Mouse (Mus musculus) embryonic facial prominence, embryonic 11.5 days (tissue): ENCODE measurements around the gene Gpr37l1. TPM values are rescaled to one million over a fixed set of nuclear protein-coding genes. Genes with fewer than 3 reads are reported as not detected.

ENCODE experiments used
- ATAC-seq: fragments of 200-750 bp; cut with Nextera tagmentation; replicated peaks from 2 replicates; pipeline ENCODE4 v1.8.0; 2017; ENCODE audit warnings: low read depth; ENCODE audit not compliant: insufficient number of reproducible peaks, low FRiP score, low TSS enrichment
- DNase-seq: peaks from one replicate; pipeline ENCODE4 v3.0.0-alpha.2; 2015; ENCODE audit warnings: low spot score
- H3K27ac ChIP-seq: fragments of 300-500 bp; sonication (generic); replicated peaks from 2 replicates; pipeline ENCODE4 v1.5.1; 2014; ENCODE audit warnings: mild to moderate bottlenecking, low read depth, low read length, control low read depth
- H3K27me3 ChIP-seq: fragments of 300-500 bp; sonication (generic); 2 replicates; pipeline ENCODE4 v1.6.1; 2014; ENCODE audit warnings: mild to moderate bottlenecking, low read length, moderate library complexity, mixed read lengths; ENCODE audit not compliant: control insufficient read depth, insufficient read depth
- H3K36me3 ChIP-seq: fragments of 300-500 bp; sonication (generic); replicated peaks from 2 replicates; pipeline ENCODE4 v1.6.1; 2014; ENCODE audit warnings: low read depth, mild to moderate bottlenecking, low read length, moderate library complexity, mixed read lengths; ENCODE audit not compliant: control insufficient read depth, insufficient read depth
- H3K4me1 ChIP-seq: fragments of 300-500 bp; sonication (generic); 2 replicates; pipeline ENCODE4 v1.6.1; 2014; ENCODE audit warnings: low read length, mixed read lengths; ENCODE audit not compliant: control insufficient read depth, insufficient read depth
- H3K4me2 ChIP-seq: fragments of 300-500 bp; sonication (generic); 2 replicates; pipeline ENCODE4 v1.6.1; 2014; ENCODE audit warnings: low read depth, mild to moderate bottlenecking, control low read depth, low read length, moderate library complexity
- H3K4me3 ChIP-seq: fragments of 300-500 bp; sonication (generic); 2 replicates; pipeline ENCODE4 v1.5.1; 2014; ENCODE audit warnings: low read depth, low read length, control low read depth
- H3K9ac ChIP-seq: fragments of 300-500 bp; sonication (generic); replicated peaks from 2 replicates; pipeline ENCODE4 v1.6.1; 2014; ENCODE audit warnings: mild to moderate bottlenecking, control low read depth, low read length
- H3K9me3 ChIP-seq: fragments of 300-500 bp; sonication (generic); replicated peaks from 2 replicates; pipeline ENCODE4 v1.6.1; 2016; ENCODE audit warnings: mild to moderate bottlenecking, low read length, inconsistent platforms, mixed read lengths; ENCODE audit not compliant: control insufficient read depth
- WGBS: fragments of 180-500 bp; shearing (Covaris S2); extraction: QIAGEN DNeasy Blood & Tissue Kit; methylation state at CpG from one replicate; pipeline ENCODE4 v1.1.7; 2014; 5-methylcytosine and 5-hydroxymethylcytosine counted together
- polyA plus RNA-seq: library from polyadenylated mRNA; unstranded; fragments of >200 nt; fragmentation: Nextera tagmentation; extraction: Ambion mirVana; gene quantifications from 2 replicates; pipeline ENCODE4 v1.2.1, GENCODE M21; 2014

Gene Gpr37l1
- polyA plus RNA-seq, 1 experiment from 2014 or later = not detected

DNA sequence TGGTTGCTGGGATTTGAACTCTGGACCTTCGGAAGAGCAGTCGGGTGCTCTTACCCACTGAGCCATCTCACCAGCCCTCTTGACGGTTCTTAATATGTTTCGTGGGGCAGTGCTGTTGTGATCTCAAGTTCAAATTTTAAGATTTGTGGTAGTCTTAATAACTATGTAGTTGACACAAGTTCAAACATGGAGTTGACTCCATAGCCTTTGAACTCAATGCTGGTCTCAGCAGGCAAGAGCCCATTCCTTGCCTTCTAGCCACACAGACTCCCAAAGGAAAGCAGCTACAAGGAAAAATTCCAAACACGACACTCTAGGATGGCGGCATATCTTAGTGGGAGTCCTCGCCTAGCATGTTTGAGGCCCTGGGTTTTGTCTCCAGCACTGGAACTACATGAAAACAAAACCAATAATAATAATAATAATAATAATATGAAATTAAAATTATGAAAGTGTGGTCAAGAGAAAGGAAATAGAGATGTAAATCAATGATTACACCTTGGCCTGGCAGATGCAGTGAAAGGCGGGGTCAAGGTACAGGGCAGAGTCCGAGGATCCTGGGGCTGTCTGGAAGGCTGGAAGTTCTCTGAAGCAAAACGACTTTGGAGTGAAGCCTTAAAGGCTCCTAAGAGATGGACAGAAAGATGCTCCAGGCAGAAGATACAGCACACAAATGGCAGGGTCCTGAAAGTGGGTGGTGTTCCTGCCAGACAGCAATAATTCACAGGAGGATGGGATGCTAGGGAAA lies 1.1 kb upstream of the Gpr37l1 start:
- no peaks in the 10 kb centered on the region for H3K4me1 ChIP-seq
- no peak overlapping the region for H3K9ac ChIP-seq
- no peak overlapping the region for H3K27ac ChIP-seq
- H3K9me3 ChIP-seq = no peaks in the 10 kb centered on the region
- H3K4me3 ChIP-seq = no peak overlapping the region
- H3K36me3 ChIP-seq = no peaks in the 10 kb centered on the region
- no peak overlapping the region for H3K4me2 ChIP-seq
- no peak for DNase-seq
- ATAC-seq = no peak
- no peaks in the 10 kb centered on the region for H3K27me3 ChIP-seq
- 89% methylated on average over 10 of the region's 10 CpGs for WGBS

DNA sequence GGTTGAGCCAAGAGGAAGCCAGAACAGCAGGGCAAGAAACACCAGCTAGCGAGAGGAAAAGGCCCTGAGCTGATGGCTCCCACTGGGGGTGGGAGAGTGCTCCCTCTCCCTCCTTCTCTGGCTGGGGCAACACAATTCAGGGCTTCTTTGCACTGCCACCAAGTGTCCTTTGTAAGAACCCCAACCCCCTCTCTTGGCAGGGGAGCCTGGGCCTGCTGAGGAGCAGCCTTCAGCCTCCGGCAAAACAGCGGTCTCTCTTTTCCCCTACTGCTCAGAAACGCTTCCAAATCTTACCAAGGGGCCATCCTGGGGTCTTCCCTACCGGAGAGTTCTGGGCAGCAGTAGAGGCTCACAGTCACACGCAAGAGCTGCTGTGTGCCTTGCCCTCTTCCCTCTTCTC lies 4.8 kb downstream of the Gpr37l1 start:
- DNase-seq (no peak), ATAC-seq (no peak)
- H3K9ac ChIP-seq = no peak overlapping the region
- no peaks in the 10 kb centered on the region for H3K4me1 ChIP-seq
- H3K36me3 ChIP-seq = no peaks in the 10 kb centered on the region
- no peak overlapping the region for H3K4me2 ChIP-seq
- 30% methylated on average over 6 of the region's 6 CpGs for WGBS
- H3K27me3 ChIP-seq = no peaks in the 10 kb centered on the region
- no peaks in the 10 kb centered on the region for H3K9me3 ChIP-seq
- H3K27ac ChIP-seq = no peak overlapping the region
- H3K4me3 ChIP-seq = no peak overlapping the region

DNA sequence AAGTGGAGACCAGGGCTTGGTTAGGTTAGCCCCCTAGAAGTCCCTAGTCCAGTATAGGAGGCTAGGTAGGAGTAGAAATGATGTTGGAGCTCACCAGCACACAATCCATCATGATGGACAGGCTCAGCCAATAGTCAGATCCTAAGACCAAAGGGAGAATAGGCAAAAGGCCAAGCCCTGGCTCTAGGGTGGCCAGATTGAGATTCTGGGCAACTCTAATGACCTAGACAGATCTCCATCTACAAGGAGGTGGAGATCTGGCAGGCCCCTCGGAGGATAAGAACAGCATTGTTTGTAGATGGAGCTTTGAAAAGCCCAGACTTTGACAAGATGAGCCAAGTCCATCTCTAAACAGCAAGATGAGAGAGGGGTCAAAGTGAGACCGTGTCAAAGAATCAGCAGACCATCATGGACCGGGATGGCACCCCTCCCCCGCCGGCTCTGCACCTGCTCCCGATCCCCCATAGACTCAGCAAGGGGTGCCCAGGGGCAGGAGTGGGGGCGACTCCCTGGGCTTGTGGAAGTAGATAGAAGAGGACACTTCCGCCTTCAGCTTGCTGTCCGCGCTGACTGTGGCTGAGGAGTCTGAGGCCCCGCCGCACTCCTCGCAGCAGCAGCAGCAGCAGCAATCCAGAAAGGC lies 7.0 kb downstream of the Gpr37l1 start:
- no peak for DNase-seq
- H3K4me1 ChIP-seq = no peaks in the 10 kb centered on the region
- no peak overlapping the region for H3K9ac ChIP-seq
- no peak overlapping the region for H3K4me3 ChIP-seq
- H3K27me3 ChIP-seq = no peaks in the 10 kb centered on the region
- no peak overlapping the region for H3K4me2 ChIP-seq
- no peaks in the 10 kb centered on the region for H3K9me3 ChIP-seq
- WGBS = 86% methylated on average over 13 of the region's 13 CpGs
- no peak overlapping the region for H3K27ac ChIP-seq
- no peak for ATAC-seq
- H3K36me3 ChIP-seq = no peaks in the 10 kb centered on the region; the same call in none of the 2 replicates

DNA sequence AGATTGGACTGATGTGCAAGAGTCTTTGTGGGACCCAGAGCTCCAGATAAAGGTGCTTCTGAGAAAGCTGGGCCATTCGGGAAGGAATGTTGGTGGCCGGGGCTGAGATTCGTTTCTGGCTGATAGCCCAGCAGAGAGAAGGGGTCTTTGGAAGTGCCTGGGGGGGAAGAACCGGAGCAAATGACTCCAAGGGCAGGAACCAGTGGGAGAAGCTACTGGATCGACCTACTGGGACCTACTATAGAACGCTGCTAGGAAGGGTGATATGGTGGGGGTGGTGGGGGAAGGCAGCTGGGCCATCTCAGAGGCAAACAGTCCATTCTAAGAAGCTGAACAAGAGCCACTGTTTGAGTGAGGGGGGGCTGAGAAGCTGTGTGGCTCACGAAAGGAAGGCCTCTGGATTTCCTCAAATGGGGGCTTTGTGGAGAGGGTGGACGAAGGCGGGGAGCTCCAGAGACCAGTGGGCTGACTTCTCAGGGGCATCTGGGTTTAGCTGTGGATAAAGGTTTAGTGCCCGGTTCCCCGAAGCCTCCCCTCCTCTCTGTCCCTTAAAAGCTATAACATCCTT lies 7.8 kb downstream of the Gpr37l1 start:
- H3K4me2 ChIP-seq = no peak overlapping the region
- H3K27me3 ChIP-seq = no peaks in the 10 kb centered on the region
- H3K9me3 ChIP-seq = no peaks in the 10 kb centered on the region
- no peaks in the 10 kb centered on the region for H3K4me1 ChIP-seq
- H3K36me3 ChIP-seq = no peaks in the 10 kb centered on the region; the same call in none of the 2 replicates
- WGBS = 78% methylated on average over 11 of the region's 11 CpGs
- H3K4me3 ChIP-seq = no peak overlapping the region
- H3K27ac ChIP-seq = no peak overlapping the region
- no peak for ATAC-seq
- H3K9ac ChIP-seq = no peak overlapping the region
- no peak for DNase-seq

DNA sequence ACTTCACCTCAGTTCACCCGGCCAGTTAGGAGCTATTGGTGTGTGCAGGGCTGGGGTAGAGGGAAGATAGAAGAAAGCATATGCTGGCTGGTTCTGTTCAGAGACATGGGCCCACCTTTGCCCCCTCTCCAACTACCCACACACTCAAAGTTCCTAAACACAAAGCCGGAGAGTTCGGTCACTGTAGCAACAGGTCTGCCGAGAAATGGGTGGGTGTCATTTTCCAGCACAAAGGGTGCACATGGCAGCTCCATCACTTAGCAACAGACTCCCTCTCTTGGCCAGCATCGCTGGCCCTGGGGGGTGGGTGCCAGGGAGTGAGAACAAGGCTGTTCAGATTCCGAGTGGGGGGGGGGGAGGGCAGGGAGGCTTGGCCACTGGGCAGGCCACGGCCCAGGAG lies 8.4 kb downstream of the Gpr37l1 start:
- H3K9me3 ChIP-seq = no peaks in the 10 kb centered on the region
- DNase-seq (no peak), ATAC-seq (no peak)
- no peak overlapping the region for H3K9ac ChIP-seq
- no peaks in the 10 kb centered on the region for H3K4me1 ChIP-seq
- H3K27ac ChIP-seq = no peak overlapping the region
- H3K4me2 ChIP-seq = no peak overlapping the region
- H3K27me3 ChIP-seq = no peaks in the 10 kb centered on the region
- no peak overlapping the region for H3K4me3 ChIP-seq
- 51% methylated on average over 7 of the region's 7 CpGs for WGBS
- H3K36me3 ChIP-seq = no peaks in the 10 kb centered on the region; the same call in none of the 2 replicates

DNA sequence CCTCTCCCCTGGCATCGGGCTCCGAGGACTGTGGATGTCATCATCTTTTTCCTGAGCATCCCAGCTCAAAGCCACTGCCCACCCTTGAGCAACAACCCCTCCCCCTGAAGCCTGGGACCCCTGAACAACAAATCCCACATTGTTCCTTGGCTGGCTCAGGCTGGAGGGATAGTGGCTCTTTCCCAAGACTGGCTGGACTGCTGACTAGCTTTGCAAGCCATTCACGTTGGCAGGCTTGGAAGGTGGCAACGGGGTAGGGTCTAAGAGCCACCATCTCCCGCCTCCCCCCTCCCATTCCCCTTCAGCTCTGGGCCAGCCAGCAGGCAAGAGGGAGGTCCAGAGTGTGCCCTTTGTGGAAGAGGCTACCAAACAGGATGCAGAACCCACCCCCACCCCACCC lies 8.8 kb downstream of the Gpr37l1 start:
- no peak for ATAC-seq
- Histone ChIP-seq H3K27ac (no peak overlapping the region), H3K9ac (no peak overlapping the region), H3K4me2 (no peak overlapping the region), H3K36me3 (no peaks in the 10 kb centered on the region; the same call in none of the 2 replicates), H3K9me3 (no peaks in the 10 kb centered on the region), H3K4me3 (no peak overlapping the region), H3K27me3 (no peaks in the 10 kb centered on the region), H3K4me1 (no peaks in the 10 kb centered on the region)
- no peak for DNase-seq
- 32% methylated on average over 5 of the region's 5 CpGs for WGBS

DNA sequence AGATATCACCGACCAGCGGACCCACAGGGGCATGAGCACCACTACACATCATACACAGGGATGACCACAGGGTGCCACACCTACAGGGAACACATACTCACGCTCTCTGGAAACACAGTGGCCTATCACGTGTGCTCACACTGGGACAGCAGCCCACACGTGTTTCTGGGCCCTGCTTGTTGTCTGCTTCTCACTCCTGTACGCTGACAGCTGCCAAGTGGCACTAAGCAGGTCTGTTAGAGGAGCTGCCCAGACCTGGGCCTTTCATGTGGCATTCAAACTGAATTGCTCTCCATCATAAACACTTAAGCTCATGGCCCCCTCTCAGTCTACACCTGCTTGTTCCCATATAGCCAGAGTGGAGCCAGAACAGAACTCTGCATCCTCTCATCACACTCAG lies 11.2 kb downstream of the Gpr37l1 start:
- Histone ChIP-seq H3K9me3 (no peaks in the 10 kb centered on the region), H3K9ac (no peak overlapping the region), H3K27ac (no peak overlapping the region), H3K36me3 (no peaks in the 10 kb centered on the region; the same call in none of the 2 replicates), H3K4me1 (no peaks in the 10 kb centered on the region), H3K4me3 (no peak overlapping the region), H3K4me2 (no peak overlapping the region), H3K27me3 (no peaks in the 10 kb centered on the region)
- no peak for ATAC-seq
- DNase-seq = no peak
- 92% methylated on average over 6 of the region's 6 CpGs for WGBS

DNA sequence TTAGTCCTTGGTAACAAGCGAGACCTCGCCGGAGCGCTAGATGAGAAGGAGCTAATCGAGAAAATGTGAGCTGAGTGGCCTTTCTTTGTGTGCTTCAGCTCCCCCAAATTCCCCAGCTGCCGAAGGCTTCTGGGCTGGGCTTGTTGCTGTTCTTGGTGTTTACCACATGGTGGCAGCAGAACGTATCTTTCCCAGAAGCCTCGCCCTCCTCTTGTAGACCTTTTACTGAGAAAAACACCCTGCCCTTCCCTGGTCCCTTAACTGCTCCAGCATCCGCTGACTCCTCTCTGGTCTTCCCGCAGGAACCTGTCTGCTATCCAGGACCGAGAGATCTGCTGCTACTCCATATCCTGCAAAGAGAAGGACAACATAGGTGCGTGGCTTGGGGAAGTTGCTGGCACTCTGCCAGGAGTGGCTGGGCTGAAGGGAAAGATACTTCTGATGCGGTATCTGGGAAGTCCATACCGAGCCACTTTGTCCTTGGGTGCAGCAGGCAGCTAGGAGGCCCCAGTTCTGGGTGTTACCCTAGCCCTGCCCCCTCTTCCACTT lies 13.0 kb downstream of the Gpr37l1 start:
- DNase-seq (peak; percentile 96), ATAC-seq (peak; percentile 45)
- Histone ChIP-seq H3K4me3 (no peak overlapping the region), H3K27me3 (no peaks in the 10 kb centered on the region), H3K4me2 (peak overlapping the region; percentile 24; the same call in 1 of the 2 replicates), H3K9ac (peak overlapping the region; percentile 59), H3K9me3 (no peaks in the 10 kb centered on the region), H3K4me1 (no peaks in the 10 kb centered on the region), H3K27ac (peak overlapping the region; percentile 84), H3K36me3 (no peaks in the 10 kb centered on the region; the same call in none of the 2 replicates)
- 5% methylated on average over 14 of the region's 14 CpGs for WGBS
